Mouse (Mus musculus) C2C12 (cell line): ENCODE data around the gene Cmah.

Experiments used
- CTCF ChIP-seq: IDR thresholded peaks from one replicate; pipeline ENCODE4 v1.5.1; 2011; ENCODE audit not compliant: control insufficient read depth, insufficient read depth, insufficient read length
- MYOG ChIP-seq: IDR thresholded peaks from one replicate; pipeline ENCODE4 v1.6.1; 2011; ENCODE audit not compliant: control insufficient read depth, insufficient read length; ENCODE audit errors: extremely low read depth
- USF1 ChIP-seq: IDR thresholded peaks from one replicate; pipeline ENCODE4 v1.6.1; 2011; ENCODE audit warnings: low read depth, mild to moderate bottlenecking, control low read depth, moderate library complexity

- TF ChIP-seq CTCF (peak; percentile 70), MYOG (no peak), USF1 (no peak)
These were observed 30.0 kb upstream of the Cmah start for GRCm38 (mm10) chr13:24297252-24297651.
